Mouse (Mus musculus): ENCODE measurements around the gene Golim4.
A peak's percentile ranks its signal among the peaks of the same experiment; 100 is the strongest.
"Not testable (repeated sequence)": the region's sequence is repeated elsewhere in the genome, so short reads cannot be mapped to it uniquely, and the experiment has no call there.

Gene Golim4

GRCm38 (mm10) chr3:75956551-75957302 is at the start of gene Golim4:
Gene Golim4, minus strand, starts transcription at chr3:75956949.
- DNase-seq, result peak; percentile 90

DNA sequence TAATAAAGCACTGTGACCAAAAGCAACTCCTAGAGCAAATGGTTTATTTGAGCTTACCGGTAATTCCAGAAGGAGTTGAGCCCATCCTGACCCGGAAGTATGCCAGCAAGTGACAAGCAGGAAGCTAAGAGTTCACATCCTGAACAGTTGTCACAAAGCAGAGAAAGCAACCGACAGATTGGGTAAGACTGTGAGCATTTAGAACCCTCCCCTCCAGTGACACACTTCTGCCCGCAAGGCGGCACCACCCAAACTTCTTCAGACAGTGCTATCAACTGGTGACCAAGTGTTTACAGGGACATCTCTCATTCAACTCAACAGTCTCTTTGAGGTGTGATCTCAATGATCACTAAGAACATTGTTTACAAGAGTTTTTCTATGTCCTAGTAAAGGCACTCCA is 48.9 kb upstream of the Golim4 start:
- no peak for DNase-seq

- peak; percentile 54 for DNase-seq
Observed at GRCm38 (mm10) chr3:76001156-76001555, 44.4 kb upstream of the Golim4 start.

DNA sequence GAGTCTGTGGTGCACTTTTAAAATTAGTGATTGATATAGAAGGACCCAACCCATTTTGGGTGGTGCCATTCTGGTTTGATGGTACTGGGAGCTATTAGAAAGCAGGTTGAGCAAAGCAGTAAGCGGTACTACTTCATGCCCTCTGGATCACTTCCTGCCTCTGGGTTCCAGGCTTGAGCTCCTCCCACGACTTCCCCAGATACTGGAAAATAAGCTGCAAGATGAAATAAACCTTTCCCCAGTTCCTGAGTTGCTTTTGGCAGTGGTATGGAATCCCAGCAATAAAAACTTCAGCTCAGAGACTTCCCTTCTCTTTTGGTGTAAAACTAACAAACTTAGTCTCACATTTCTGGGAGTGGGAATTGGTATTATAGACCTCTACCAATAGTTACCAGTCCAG is 43.7 kb upstream of the Golim4 start:
- no peak for DNase-seq

DNA sequence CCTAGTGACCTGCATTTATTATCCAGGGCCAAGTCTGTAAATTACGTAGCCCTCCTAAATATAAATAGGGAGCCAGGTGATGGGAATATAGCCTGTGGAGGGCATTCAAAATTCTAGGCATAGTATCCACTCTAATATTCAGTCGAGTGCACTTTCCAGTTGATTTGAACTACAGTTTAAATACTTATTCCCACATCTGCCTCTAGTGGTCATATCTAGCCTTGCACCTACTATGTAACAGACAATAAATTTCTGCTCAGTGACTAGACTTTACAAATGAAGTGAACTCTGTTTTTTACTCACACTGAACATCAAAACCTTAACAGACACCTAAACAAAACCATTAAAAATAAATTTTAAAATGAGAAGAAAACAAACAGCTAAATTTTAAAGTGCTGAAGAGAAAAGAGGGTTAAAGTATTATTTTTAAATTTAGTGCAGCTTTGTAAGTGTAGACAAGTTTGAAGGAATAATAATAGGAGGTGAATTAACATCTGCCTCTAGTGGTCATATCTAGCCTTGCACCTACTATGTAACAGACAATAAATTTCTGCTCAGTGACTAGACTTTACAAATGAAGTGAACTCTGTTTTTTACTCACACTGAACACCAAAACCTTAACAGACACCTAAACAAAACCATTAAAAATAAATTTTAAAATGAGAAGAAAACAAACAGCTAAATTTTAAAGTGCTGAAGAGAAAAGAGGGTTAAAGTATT is 24.4 kb upstream of the Golim4 start:
- DNase-seq, result peak; percentile 21

DNA sequence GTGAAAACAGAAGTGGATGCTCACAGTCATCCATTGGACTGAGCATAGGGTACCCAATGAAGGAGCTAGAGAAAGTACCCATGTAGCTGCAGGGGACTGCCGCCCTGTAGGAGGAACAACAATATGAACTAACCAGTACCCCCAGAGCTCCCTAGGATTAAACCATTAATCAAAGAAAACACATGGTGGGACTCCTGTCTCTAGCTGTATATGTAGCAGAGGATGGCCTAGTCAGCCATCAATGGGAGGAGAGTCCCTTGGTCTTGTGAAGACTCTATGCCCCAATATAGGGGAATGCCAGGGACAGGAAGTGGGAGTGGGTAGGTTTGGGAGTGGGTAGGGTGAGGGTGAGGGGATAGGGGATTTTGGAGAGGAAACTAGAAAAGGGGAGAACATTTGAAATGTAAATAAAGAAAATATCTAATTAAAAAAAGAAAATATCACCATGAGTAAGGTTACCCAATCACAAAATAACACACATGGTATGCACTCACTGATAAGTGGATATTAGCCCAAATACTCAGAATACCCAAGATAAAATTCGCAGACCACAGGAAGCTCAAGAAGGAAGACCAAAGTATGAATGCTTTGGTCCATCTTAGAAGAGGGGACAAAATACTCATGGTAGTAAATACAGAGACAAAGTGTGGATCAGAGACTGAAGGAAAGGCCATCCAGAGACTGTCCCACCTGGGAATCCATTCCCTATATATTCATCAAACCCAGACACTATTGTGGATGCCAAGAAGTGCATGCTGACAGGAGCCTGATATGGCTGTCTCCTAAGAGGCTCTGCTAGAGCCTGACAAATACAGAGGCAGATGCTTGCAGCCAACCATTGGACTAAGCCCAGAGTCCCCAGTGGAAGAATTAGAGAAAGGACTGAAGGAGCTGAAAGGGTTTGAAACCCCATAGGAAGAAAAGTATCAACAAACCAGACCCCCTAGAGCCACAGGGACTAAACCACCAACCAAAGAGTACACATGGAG is 6.3 kb upstream of the Golim4 start:
- not testable (repeated sequence) for DNase-seq

- DNase-seq, result no peak
Observed at GRCm38 (mm10) chr3:75955661-75956491, 873 bp downstream of the Golim4 start.

GRCm38 (mm10) chr3:75954185-75954584 is 2.6 kb downstream of the Golim4 start:
- no peak for DNase-seq

- no peak for DNase-seq
Observed at GRCm38 (mm10) chr3:75952328-75953060, 4.3 kb downstream of the Golim4 start.

- DNase-seq, result no peak
Observed at GRCm38 (mm10) chr3:75950897-75951296, 5.9 kb downstream of the Golim4 start.

DNA sequence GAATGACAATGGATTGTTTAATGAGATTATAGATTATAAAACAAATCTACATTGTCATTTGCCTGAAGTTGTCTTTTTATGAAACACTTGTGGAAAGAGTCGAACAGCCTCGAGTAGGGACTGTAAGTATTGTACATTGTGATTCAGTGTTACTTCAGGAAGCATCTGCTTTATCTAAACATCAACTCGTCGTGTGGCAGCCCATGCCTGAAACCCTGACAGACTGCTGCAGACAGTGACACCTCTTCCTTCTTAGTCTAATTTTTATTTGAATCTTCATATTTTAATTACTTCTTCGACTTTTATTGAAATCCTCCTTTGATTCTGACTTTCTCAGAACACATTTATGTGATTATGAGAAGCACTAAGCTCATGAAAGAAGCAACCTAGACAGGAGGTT is 7.4 kb downstream of the Golim4 start:
- no peak for DNase-seq

DNA sequence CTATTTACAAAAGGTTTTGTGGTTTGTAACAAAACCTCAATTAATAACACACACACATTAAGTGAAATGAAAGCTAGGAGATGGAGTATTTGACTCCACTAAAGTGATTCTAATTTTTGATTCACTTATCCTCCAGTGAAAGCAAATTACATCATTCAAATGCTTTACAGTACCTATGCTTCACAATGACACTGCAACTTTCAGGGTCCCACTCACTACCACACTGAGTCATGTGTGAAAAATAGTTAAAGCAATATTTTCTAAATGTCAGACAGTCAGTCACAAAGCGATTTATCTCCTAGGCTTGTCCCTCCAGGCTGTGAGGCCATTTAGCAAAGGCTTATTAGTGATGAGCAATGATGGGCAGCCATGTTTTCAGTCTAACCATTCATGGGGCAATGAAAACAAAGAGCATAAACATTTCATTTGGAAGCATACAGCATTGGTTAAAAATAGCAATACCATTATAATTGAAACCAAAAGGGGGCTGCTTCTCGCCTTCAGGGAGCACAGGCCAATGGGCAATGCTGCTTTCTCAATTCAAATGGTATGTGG is 8.1 kb downstream of the Golim4 start:
- DNase-seq, result no peak

DNA sequence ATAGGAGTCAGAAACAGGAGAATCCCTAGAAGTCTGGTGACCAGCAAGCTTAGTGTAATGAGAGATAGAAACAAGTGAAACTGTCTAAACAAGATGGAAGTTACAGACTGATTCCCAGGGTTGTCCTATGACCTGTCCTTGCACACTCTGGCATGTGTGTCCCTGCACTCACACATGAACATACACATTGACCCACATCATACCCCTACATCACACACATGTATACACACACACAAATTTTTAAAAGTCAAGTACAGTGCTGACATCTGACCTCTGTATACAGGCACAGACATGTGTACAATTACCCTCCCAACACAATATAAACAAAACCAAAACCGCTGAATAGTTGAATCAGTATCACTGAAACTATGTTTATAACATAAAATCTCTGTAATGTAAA is 8.7 kb downstream of the Golim4 start:
- DNase-seq, result no peak

- no peak for DNase-seq
Observed at GRCm38 (mm10) chr3:75942303-75943060, 14.3 kb downstream of the Golim4 start.

GRCm38 (mm10) chr3:75941864-75942263 is 14.9 kb downstream of the Golim4 start:
- no peak for DNase-seq

DNA sequence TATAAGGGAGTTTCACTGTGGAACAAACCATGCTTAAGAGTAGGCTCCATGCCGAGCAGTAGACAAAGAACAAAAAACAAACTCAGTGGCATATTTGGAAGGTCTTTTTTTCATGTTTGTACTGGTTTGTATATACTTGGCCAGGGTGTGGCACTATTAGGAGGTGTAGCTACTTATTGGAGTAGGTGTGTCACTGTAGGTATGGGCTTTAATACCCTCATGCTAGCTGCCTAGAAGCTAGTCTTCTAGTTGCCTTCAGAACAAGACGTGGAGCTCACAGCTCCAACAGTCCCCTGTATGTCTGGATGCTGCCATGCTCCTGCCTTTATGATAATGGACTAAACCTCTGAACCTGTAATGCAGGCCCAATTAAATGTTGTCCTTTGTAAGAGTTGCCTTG is 20.6 kb downstream of the Golim4 start:
- no peak for DNase-seq

DNA sequence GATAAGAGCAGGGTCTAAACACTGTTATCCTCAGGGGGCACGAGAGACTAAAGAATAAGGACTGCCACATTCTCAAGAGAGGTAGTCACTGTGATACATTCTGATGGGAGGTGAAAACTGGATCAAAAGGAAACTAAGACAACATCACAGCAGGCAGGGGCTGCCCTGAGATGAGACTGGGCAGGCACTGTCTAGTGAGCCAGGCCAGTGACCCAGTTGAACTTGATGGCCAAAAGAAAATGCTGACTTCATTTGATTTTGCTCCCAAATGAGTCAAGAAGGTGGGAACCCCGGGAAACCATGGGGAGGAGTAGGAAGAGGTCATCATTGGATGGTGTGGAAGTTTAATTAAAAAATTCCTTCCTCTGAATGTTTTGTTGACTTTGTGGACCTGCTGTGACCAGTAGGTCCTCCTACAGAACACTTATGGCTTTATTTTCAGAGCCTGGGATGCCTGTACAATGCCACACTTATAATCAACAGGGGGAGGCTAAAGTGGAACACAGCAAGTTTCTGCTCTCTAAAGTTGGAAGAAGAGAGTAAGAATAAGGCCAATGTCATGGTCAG is 26.0 kb downstream of the Golim4 start:
- DNase-seq, result no peak

DNA sequence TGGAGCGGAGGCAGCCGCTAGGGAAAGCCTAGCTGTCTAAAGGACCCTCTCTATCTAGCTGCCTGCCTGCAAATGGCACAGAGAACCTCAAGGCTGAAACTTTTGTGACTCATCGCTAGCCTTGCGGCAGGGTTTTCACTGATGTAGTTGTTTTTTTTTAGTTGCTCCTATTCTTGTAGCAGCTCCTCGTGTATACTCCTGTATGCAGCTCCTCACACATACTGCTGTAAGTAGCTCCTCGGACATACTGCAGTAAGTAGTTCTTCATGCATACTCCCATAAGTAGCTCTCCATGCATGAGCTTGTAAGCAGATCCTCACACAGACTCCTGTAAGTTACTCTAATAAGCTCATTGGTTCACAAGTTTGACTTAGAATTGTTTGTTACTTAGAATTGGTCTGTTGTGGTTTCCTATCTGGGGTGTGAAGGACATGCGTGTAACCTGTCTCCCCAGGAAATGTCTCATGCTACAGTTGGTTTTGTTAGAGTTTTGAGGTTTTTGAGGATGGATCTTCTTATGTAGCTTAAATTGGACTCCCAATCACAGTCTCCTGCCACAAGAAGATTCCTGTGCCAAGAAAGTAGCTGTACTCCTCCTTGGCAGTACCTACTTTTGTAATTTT is 26.7 kb downstream of the Golim4 start:
- no peak for DNase-seq

GRCm38 (mm10) chr3:75926327-75926726 is 30.4 kb downstream of the Golim4 start:
- DNase-seq, result no peak

DNA sequence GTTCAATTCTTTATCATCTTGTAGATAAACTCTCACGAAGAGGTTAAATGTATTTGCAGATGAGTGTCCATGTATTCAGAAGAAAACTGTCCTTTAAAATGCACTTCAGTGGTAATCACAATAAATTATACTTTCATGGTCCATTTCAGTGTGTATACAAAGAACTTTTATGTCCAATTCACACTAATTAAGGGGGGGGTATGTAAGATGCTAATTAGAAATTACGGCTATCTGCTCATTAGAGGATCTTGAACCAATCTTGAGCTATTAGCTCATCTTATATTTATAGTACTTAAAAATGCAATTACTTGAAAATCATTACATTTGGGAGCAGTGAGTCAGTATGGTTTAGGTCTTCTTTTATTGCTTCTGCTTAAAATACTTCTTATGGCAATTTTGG is 31.6 kb downstream of the Golim4 start:
- DNase-seq, result no peak
